ENCODE assay signal across 8 mouse cellular contexts in genomic region chr13:55513111-55513748, GRCm38 (mm10). TPM values are rescaled to one million over a fixed set of nuclear protein-coding genes. Genes with fewer than 3 reads are reported as not detected.
DNase-seq lines count a peak whose midpoint lies in the region; ATAC-seq and TF ChIP-seq lines count a peak whose summit lies in the region.

Gene Pdlim7, minus strand, starts transcription at chr13:55513676.

- H3K9ac ChIP-seq in intestine, postnatal 0 days (ENCODE audit: low read depth, low read length), result peak within 1 kb of the TSS; percentile 77
- peak within 1 kb of the TSS; percentile 83 for H3K9ac ChIP-seq in midbrain, embryonic 12.5 days (replicated peaks)

- DNase-seq in layer of hippocampus, adult 11-12 months (ENCODE audit: low spot score), result peak; percentile 81
- no peak for DNase-seq in layer of hippocampus, adult 9-10 months (ENCODE audit: low spot score)
- peak; percentile 95 for DNase-seq in embryonic facial prominence, embryonic 10.5 days (ENCODE audit: low spot score)
- no peak for DNase-seq in gonadal fat pad, adult 2 months (ENCODE audit: low read depth)
- peak; percentile 96 for DNase-seq in limb, embryonic 10.5 days (ENCODE audit: low spot score)
- DNase-seq in skeletal muscle tissue, adult 2 months (ENCODE audit: low read depth, low spot score), result peak; percentile 94

- peak within 1 kb of the TSS; percentile 97 for H3K27ac ChIP-seq in embryonic facial prominence, embryonic 10.5 days (replicated peaks)
- peak within 1 kb of the TSS; percentile 80 for H3K27ac ChIP-seq in intestine, postnatal 0 days (ENCODE audit: low read depth, low read length)
- peak within 1 kb of the TSS; percentile 98 for H3K27ac ChIP-seq in limb, embryonic 10.5 days
- peak within 1 kb of the TSS; percentile 72 for H3K27ac ChIP-seq in midbrain, embryonic 12.5 days (replicated peaks)

- ATAC-seq in intestine, postnatal 0 days, result peak; percentile 68
- peak; percentile 71 for ATAC-seq in midbrain, embryonic 12.5 days (ENCODE audit: low FRiP score, low read depth)

- H3K4me3 ChIP-seq in embryonic facial prominence, embryonic 10.5 days, result peak within 1 kb of the TSS; percentile 93
- H3K4me3 ChIP-seq in intestine, postnatal 0 days (ENCODE audit: low read depth, low read length), result peak within 1 kb of the TSS; percentile 85
- peak within 1 kb of the TSS; percentile 92 for H3K4me3 ChIP-seq in limb, embryonic 10.5 days
- peak within 1 kb of the TSS; percentile 78 for H3K4me3 ChIP-seq in midbrain, embryonic 12.5 days

- H3K4me1 ChIP-seq in embryonic facial prominence, embryonic 10.5 days, result peaks cover 57% of the 10 kb centered on the region
- peaks cover 7% of the 10 kb centered on the region for H3K4me1 ChIP-seq in intestine, postnatal 0 days (replicated peaks; ENCODE audit: control insufficient read depth, insufficient read depth, low read length)
- H3K4me1 ChIP-seq in limb, embryonic 10.5 days, result peaks cover 38% of the 10 kb centered on the region
- H3K4me1 ChIP-seq in midbrain, embryonic 12.5 days, result peaks cover 26% of the 10 kb centered on the region

- peak; percentile 94 for TF ChIP-seq CTCF in intestine, postnatal 0 days (IDR thresholded peaks at IDR 0.05; ENCODE audit: low read depth)

- WGBS in embryonic facial prominence, embryonic 10.5 days, result under 1% methylated on average over 55 of the region's 55 CpGs
- WGBS in intestine, postnatal 0 days, result under 1% methylated on average over 52 of the region's 55 CpGs
- 0% methylated on average over 55 of the region's 55 CpGs for WGBS in limb, embryonic 10.5 days
- under 1% methylated on average over 53 of the region's 55 CpGs for WGBS in midbrain, embryonic 12.5 days

- peak within 1 kb of the TSS; percentile 95 for H3K4me2 ChIP-seq in intestine, postnatal 0 days (replicated peaks; ENCODE audit: low read depth)
- peak within 1 kb of the TSS; percentile 79 for H3K4me2 ChIP-seq in midbrain, embryonic 12.5 days (replicated peaks)

- H3K9me3 ChIP-seq in embryonic facial prominence, embryonic 10.5 days, result no peaks in the 10 kb centered on the region
- no peaks in the 10 kb centered on the region for H3K9me3 ChIP-seq in intestine, postnatal 0 days (ENCODE audit: control insufficient read depth)
- H3K9me3 ChIP-seq in limb, embryonic 10.5 days (replicated peaks), result no peaks in the 10 kb centered on the region
- H3K9me3 ChIP-seq in midbrain, embryonic 12.5 days, result no peaks in the 10 kb centered on the region

- H3K27me3 ChIP-seq in embryonic facial prominence, embryonic 10.5 days (replicated peaks; ENCODE audit: low read depth, poor library complexity, severe bottlenecking), result peaks cover 15% of the 10 kb centered on the region; the same call in 1 of the 2 replicates
- H3K27me3 ChIP-seq in intestine, postnatal 0 days (replicated peaks; ENCODE audit: control insufficient read depth, insufficient read depth, low read length), result no peaks in the 10 kb centered on the region
- H3K27me3 ChIP-seq in limb, embryonic 10.5 days (ENCODE audit: low read depth, poor library complexity, severe bottlenecking), result peaks cover 7% of the 10 kb centered on the region; the same call in 1 of the 2 replicates
- H3K27me3 ChIP-seq in midbrain, embryonic 12.5 days, result peaks cover 13% of the 10 kb centered on the region; the same call in 1 of the 2 replicates

- H3K36me3 ChIP-seq in embryonic facial prominence, embryonic 10.5 days (replicated peaks), result peaks cover 35% of the 10 kb centered on the region
- peaks cover 20% of the 10 kb centered on the region for H3K36me3 ChIP-seq in intestine, postnatal 0 days (ENCODE audit: control insufficient read depth, insufficient read depth)
- peaks cover 40% of the 10 kb centered on the region for H3K36me3 ChIP-seq in limb, embryonic 10.5 days
- H3K36me3 ChIP-seq in midbrain, embryonic 12.5 days, result peaks cover 12% of the 10 kb centered on the region

RNA-seq across cellular contexts. Expression of gene Pdlim7, which starts in this region (rescaled TPM):
- 209 and 215 TPM in 2 replicates for polyA plus RNA-seq in embryonic facial prominence, embryonic 10.5 days (2016; fragmentation: Nextera tagmentation; extraction: Ambion mirVana)
- polyA plus RNA-seq in gonadal fat pad, adult 2 months (2012; rRNA removed), result 79.3 and 81.5 TPM in 2 replicates
- 131 and 142 TPM in 2 replicates for polyA plus RNA-seq in intestine, postnatal 0 days (2015; fragmentation: Nextera tagmentation; extraction: Ambion mirVana)
- 202 and 206 TPM in 2 replicates for polyA plus RNA-seq in limb, embryonic 10.5 days (2016; fragmentation: Nextera tagmentation; extraction: Ambion mirVana)
- 140 and 156 TPM in 2 replicates for polyA plus RNA-seq in midbrain, embryonic 12.5 days (2016; fragmentation: Nextera tagmentation; extraction: Ambion mirVana)

Comparison
In these comparisons a context has a peak if more than half of its experiments do, and no peak if none do; other contexts are left out.
1. DNase-seq: peak in layer of hippocampus, adult 11-12 months (single experiment), embryonic facial prominence, embryonic 10.5 days (single experiment), limb, embryonic 10.5 days (single experiment) and skeletal muscle tissue, adult 2 months (single experiment); none in layer of hippocampus, adult 9-10 months (single experiment) and gonadal fat pad, adult 2 months (single experiment).
2. Peak in every context shown above with its lines, with median percentiles within 50 percentile points of each other: H3K27ac ChIP-seq and H3K4me3 ChIP-seq.